Mouse (Mus musculus) brain, embryonic 14.5 days (tissue): ENCODE data around the gene Rbm12.

Experiments
- CTCF ChIP-seq: fragments of 200-500 bp; IDR thresholded peaks from 2 replicates; pipeline ENCODE4 v1.5.1; 2012; ENCODE audit warnings: inconsistent platforms, mild to moderate bottlenecking, moderate library complexity, borderline replicate concordance; ENCODE audit not compliant: insufficient read depth, insufficient read length; ENCODE audit errors: extremely low read depth
- POLR2A ChIP-seq: fragments of 200-500 bp; IDR thresholded peaks from 2 replicates; pipeline ENCODE4 v1.6.1; 2012; ENCODE audit warnings: mild to moderate bottlenecking, inconsistent platforms, borderline replicate concordance; ENCODE audit not compliant: poor library complexity, insufficient read depth, insufficient read length, severe bottlenecking; ENCODE audit errors: extremely low read depth

DNA sequence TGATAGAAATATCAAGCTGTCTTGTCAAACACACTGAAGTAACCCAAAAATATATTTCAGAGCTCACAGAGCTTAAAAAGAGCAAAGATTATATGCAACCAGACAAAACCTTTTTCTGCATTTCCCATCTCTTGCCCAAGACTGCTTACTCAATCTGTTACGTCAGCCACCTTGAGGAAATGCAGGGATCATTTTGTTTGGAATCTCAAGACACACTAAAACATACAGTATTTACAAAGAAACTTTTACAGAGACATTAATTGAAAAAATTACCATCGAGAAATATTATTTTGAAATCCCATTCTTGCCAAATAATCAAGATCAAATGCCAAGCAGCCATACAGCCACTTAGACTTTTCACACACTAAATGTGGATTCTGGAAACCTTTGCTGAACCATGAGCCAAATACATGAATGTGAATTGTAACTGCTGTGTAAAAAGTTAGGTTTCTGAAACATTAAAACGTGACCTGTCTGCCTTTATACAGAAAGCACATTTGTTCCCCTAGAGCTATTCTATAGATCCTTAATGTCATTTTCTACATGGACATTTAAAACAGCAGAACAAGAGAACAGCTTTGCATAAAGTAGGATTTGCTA is 35.6 kb upstream of the Rbm12 start:
- no peak for TF ChIP-seq CTCF
- no peak for TF ChIP-seq POLR2A
